Mouse (Mus musculus) embryonic facial prominence, embryonic 13.5 days (tissue): ENCODE results near the gene 2810004N23Rik. TPM values are rescaled to one million over a fixed set of nuclear protein-coding genes. Genes with fewer than 3 reads are reported as not detected.
A peak's percentile ranks its signal among the peaks of the same experiment; 100 is the strongest.

Source experiments
- ATAC-seq: fragments of 200-750 bp; cut with Nextera tagmentation; 2 replicates; pipeline ENCODE4 v1.8.0; 2017; ENCODE audit warnings: low read depth; ENCODE audit not compliant: insufficient number of reproducible peaks, insufficient read depth, low FRiP score, low TSS enrichment
- H3K27ac ChIP-seq: fragments of 300-500 bp; sonication (generic); 2 replicates; pipeline ENCODE4 v1.5.1; 2015; ENCODE audit warnings: moderate library complexity, mild to moderate bottlenecking, inconsistent platforms
- H3K27me3 ChIP-seq: fragments of 300-500 bp; sonication (generic); 2 replicates; pipeline ENCODE4 v1.6.1; 2015; ENCODE audit warnings: mild to moderate bottlenecking, inconsistent platforms
- H3K36me3 ChIP-seq: fragments of 300-500 bp; sonication (generic); 2 replicates; pipeline ENCODE4 v1.6.1; 2015; ENCODE audit warnings: mild to moderate bottlenecking, inconsistent platforms
- H3K4me1 ChIP-seq: fragments of 300-500 bp; sonication (generic); 2 replicates; pipeline ENCODE4 v1.6.1; 2015; ENCODE audit warnings: inconsistent platforms
- H3K4me2 ChIP-seq: fragments of 300-500 bp; sonication (generic); 2 replicates; pipeline ENCODE4 v1.6.1; 2015; ENCODE audit warnings: moderate library complexity, mild to moderate bottlenecking, inconsistent platforms
- H3K4me3 ChIP-seq: fragments of 300-500 bp; sonication (generic); 2 replicates; pipeline ENCODE4 v1.5.1; 2015; ENCODE audit warnings: mild to moderate bottlenecking, inconsistent platforms
- H3K9ac ChIP-seq: fragments of 300-500 bp; sonication (generic); 2 replicates; pipeline ENCODE4 v1.6.1; 2015; ENCODE audit warnings: mild to moderate bottlenecking, inconsistent platforms
- H3K9me3 ChIP-seq: fragments of 300-500 bp; sonication (generic); 2 replicates; pipeline ENCODE4 v1.6.1; 2016; ENCODE audit warnings: inconsistent platforms
- WGBS: fragments of 180-500 bp; shearing (Covaris S2); methylation state at CpG from one replicate; pipeline ENCODE4 v1.1.7; 2015; ENCODE audit warnings: mixed read lengths; 5-methylcytosine and 5-hydroxymethylcytosine counted together
- polyA plus RNA-seq: library from polyadenylated mRNA; unstranded; fragments of >200 nt; fragmentation: Nextera tagmentation; extraction: Ambion mirVana; gene quantifications from 2 replicates; pipeline ENCODE4 v1.2.1, GENCODE M21; 2015

The 2810004N23Rik gene
- polyA plus RNA-seq, 1 experiment from 2014 or later, result 53.9 TPM

GRCm38 (mm10) chr8:124896010-124896631 is 33.2 kb upstream of the 2810004N23Rik start:
- ATAC-seq, result no peak
- peak overlapping the region; percentile 88 for H3K9ac ChIP-seq
- H3K36me3 ChIP-seq, result peaks cover 32% of the 10 kb centered on the region
- peaks cover 42% of the 10 kb centered on the region for H3K4me1 ChIP-seq
- peak overlapping the region; percentile 94 for H3K4me3 ChIP-seq
- peak overlapping the region; percentile 98 for H3K4me2 ChIP-seq
- 79% methylated on average over 26 of the region's 26 CpGs for WGBS
- no peaks in the 10 kb centered on the region for H3K9me3 ChIP-seq
- H3K27ac ChIP-seq, result peak overlapping the region; percentile 85; the same call in 1 of the 2 replicates
- H3K27me3 ChIP-seq, result no peaks in the 10 kb centered on the region

GRCm38 (mm10) chr8:124892596-124892995 is 29.7 kb upstream of the 2810004N23Rik start:
- no peak for ATAC-seq
- H3K4me2 ChIP-seq, result no peak overlapping the region
- peaks cover 36% of the 10 kb centered on the region for H3K4me1 ChIP-seq
- H3K4me3 ChIP-seq, result no peak overlapping the region
- WGBS, result 27% methylated on average over 3 of the region's 3 CpGs
- H3K9me3 ChIP-seq, result peaks cover 6% of the 10 kb centered on the region; the same call in 1 of the 2 replicates
- H3K27me3 ChIP-seq, result no peaks in the 10 kb centered on the region
- peak overlapping the region; percentile 40; the same call in 1 of the 2 replicates for H3K27ac ChIP-seq
- H3K9ac ChIP-seq, result 0 out of 2 replicates have a peak overlapping the region, but pooled peaks have one; percentile 23
- peaks cover 48% of the 10 kb centered on the region for H3K36me3 ChIP-seq

DNA sequence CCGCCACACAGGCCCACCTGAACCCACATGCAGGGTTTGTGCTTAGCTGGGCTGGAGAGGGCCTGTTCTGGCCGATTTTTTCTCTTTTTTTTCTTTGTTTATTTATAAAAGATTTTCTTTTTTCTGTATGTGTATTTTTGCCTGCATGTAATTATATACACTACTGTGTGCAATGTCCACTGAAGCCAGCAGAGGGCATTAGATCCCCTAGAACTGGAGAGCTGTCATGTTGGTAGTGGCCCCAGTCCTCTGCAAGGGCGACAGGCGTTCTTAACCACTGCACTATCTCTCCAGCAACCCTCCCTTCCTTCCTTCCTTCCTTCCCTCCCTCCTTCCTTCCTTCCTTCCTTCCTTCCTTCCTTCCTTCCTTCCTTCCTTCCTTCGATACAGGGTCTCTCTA is 25.5 kb upstream of the 2810004N23Rik start:
- Histone ChIP-seq H3K27me3 (no peaks in the 10 kb centered on the region), H3K4me1 (peaks cover 9% of the 10 kb centered on the region; the same call in 1 of the 2 replicates), H3K4me2 (no peak overlapping the region), H3K36me3 (peaks cover 75% of the 10 kb centered on the region), H3K27ac (no peak overlapping the region), H3K9me3 (peaks cover 6% of the 10 kb centered on the region; the same call in 1 of the 2 replicates), H3K4me3 (no peak overlapping the region), H3K9ac (no peak overlapping the region)
- no peak for ATAC-seq
- WGBS, result 94% methylated on average over 5 of the region's 5 CpGs

GRCm38 (mm10) chr8:124878946-124879526 is 16.1 kb upstream of the 2810004N23Rik start:
- peaks cover 94% of the 10 kb centered on the region for H3K36me3 ChIP-seq

GRCm38 (mm10) chr8:124878141-124878540 is 15.2 kb upstream of the 2810004N23Rik start:
- Histone ChIP-seq H3K27ac (no peak overlapping the region), H3K4me1 (no peaks in the 10 kb centered on the region), H3K9ac (no peak overlapping the region), H3K4me2 (no peak overlapping the region), H3K4me3 (no peak overlapping the region), H3K27me3 (no peaks in the 10 kb centered on the region), H3K36me3 (peaks cover 94% of the 10 kb centered on the region), H3K9me3 (no peaks in the 10 kb centered on the region)
- no peak for ATAC-seq
- WGBS, result 81% methylated on average over 5 of the region's 5 CpGs

More at GRCm38 (mm10) chr8:124878946-124879526, 16.1 kb upstream of the 2810004N23Rik start:
- Histone ChIP-seq H3K4me2 (no peak overlapping the region), H3K4me1 (no peaks in the 10 kb centered on the region), H3K27ac (no peak overlapping the region), H3K4me3 (no peak overlapping the region), H3K9me3 (no peaks in the 10 kb centered on the region), H3K27me3 (no peaks in the 10 kb centered on the region), H3K9ac (no peak overlapping the region)
- WGBS, result 84% methylated on average over 10 of the region's 10 CpGs
- no peak for ATAC-seq

- 93% methylated on average over 5 of the region's 5 CpGs for WGBS
- no peak overlapping the region for H3K4me2 ChIP-seq
- H3K9ac ChIP-seq, result no peak overlapping the region
- no peaks in the 10 kb centered on the region for H3K27me3 ChIP-seq
- H3K4me1 ChIP-seq, result no peaks in the 10 kb centered on the region
- H3K4me3 ChIP-seq, result no peak overlapping the region
- no peaks in the 10 kb centered on the region for H3K9me3 ChIP-seq
- no peak overlapping the region for H3K27ac ChIP-seq
- ATAC-seq, result no peak
- peaks cover 71% of the 10 kb centered on the region for H3K36me3 ChIP-seq
These were observed 9.8 kb upstream of the 2810004N23Rik start for GRCm38 (mm10) chr8:124872690-124873089.

DNA sequence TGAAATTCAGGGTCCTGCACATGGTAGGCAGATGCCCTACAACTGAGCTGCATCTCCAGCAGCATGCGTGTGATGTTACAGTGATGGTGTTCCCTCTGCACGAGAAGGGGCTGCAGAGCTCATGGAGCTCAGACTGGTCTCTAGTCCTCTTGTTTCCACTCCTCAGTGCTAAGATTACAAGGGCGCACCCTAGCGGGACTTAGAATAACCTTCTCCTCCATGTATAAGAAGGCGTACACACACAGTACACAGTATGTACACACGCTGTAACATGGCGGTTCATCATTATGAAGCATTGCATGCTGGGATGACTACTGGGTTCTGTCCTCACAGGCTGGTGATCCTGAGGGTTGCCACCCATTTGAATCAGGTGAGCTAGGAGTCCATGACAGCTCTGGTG is 9.2 kb upstream of the 2810004N23Rik start:
- 88% methylated on average over 7 of the region's 7 CpGs for WGBS
- ATAC-seq, result 0 out of 2 replicates have a peak, but pooled peaks have one; percentile 43
- no peak overlapping the region for H3K4me3 ChIP-seq
- H3K4me1 ChIP-seq, result no peaks in the 10 kb centered on the region
- no peaks in the 10 kb centered on the region for H3K9me3 ChIP-seq
- H3K36me3 ChIP-seq, result peaks cover 71% of the 10 kb centered on the region
- no peak overlapping the region for H3K27ac ChIP-seq
- H3K4me2 ChIP-seq, result no peak overlapping the region
- no peaks in the 10 kb centered on the region for H3K27me3 ChIP-seq
- H3K9ac ChIP-seq, result no peak overlapping the region

DNA sequence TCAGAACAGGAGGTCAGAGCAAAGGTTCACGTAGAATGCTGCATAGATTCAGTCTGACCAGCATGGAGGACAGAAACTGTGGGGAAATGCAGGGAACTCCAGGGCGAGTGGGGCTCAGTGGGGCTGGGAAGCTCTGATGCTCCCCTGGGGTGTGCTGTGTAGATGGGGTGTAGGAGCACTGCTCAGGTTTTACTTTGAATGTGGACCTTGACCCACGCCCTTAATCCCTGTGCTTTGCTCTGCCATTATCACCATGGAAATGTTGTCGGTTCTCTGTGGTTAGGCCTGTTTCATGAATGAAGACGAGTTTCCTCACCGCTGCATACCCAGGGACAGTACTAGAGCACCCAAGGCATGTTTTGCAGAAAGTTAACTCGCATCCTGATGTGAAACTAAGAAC is 8.6 kb upstream of the 2810004N23Rik start:
- H3K27ac ChIP-seq, result no peak overlapping the region
- H3K9ac ChIP-seq, result no peak overlapping the region
- H3K4me2 ChIP-seq, result no peak overlapping the region
- peaks cover 67% of the 10 kb centered on the region for H3K36me3 ChIP-seq
- ATAC-seq, result no peak
- no peaks in the 10 kb centered on the region for H3K27me3 ChIP-seq
- H3K4me3 ChIP-seq, result no peak overlapping the region
- 92% methylated on average over 7 of the region's 7 CpGs for WGBS
- H3K9me3 ChIP-seq, result no peaks in the 10 kb centered on the region
- no peaks in the 10 kb centered on the region for H3K4me1 ChIP-seq

DNA sequence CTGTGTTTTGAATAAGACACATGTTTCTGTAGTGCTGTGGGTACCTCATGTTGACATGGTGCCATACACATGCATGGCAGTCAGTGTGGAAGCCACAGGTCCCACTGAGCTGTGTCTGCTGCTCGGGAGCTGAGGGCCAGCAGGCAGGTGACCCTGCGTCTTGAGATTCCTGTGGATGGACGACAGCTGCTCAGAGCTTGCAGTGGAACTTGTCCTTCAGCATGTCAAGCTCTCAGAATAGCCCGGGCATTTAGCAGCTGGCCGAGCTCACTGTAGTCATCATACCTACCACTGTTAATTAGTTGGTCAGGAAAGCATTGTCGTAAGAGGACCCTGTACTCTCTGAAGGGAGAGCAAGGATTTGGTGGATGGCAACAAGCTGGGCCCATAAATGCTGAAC is 6.8 kb upstream of the 2810004N23Rik start:
- no peak overlapping the region for H3K27ac ChIP-seq
- H3K9me3 ChIP-seq, result no peaks in the 10 kb centered on the region
- H3K27me3 ChIP-seq, result no peaks in the 10 kb centered on the region
- WGBS, result 85% methylated on average over 6 of the region's 6 CpGs
- H3K36me3 ChIP-seq, result peaks cover 50% of the 10 kb centered on the region
- 0 out of 2 replicates have a peak, but pooled peaks cover 3% of the 10 kb centered on the region for H3K4me1 ChIP-seq
- H3K4me2 ChIP-seq, result no peak overlapping the region
- ATAC-seq, result no peak
- no peak overlapping the region for H3K4me3 ChIP-seq
- no peak overlapping the region for H3K9ac ChIP-seq

- no peak for ATAC-seq
These were observed 4.2 kb upstream of the 2810004N23Rik start for GRCm38 (mm10) chr8:124867126-124867525.

DNA sequence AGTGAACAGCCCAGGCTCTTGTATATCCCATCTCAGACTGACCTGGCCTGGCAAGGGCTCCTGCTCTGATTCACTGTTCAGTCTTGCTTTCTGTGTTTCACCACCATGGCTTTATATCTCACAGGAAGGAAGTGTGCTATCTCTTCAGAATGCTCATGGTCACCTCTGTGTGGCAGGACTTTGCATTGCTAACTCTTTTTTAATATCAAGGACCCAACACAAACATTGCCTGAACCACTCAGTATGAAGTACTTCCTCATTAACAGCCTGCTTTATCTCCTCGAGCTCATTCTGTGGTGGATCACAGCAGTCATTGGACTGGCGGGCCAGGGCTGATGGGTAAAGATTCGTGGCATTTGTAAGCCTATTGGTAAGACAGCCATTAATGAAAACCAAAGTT is 3.7 kb upstream of the 2810004N23Rik start:
- no peak for ATAC-seq
- Histone ChIP-seq H3K4me3 (no peak overlapping the region), H3K9ac (no peak overlapping the region), H3K4me2 (no peak overlapping the region), H3K4me1 (peaks cover 11% of the 10 kb centered on the region), H3K27ac (no peak overlapping the region), H3K36me3 (peaks cover 20% of the 10 kb centered on the region), H3K9me3 (no peaks in the 10 kb centered on the region), H3K27me3 (no peaks in the 10 kb centered on the region)
- WGBS, result 85% methylated on average over 3 of the region's 3 CpGs

More at GRCm38 (mm10) chr8:124867126-124867525, 4.2 kb upstream of the 2810004N23Rik start:
- no peak overlapping the region for H3K4me2 ChIP-seq
- WGBS, result 88% methylated on average over 2 of the region's 2 CpGs
- no peaks in the 10 kb centered on the region for H3K27me3 ChIP-seq
- no peak overlapping the region for H3K27ac ChIP-seq
- no peak overlapping the region for H3K9ac ChIP-seq
- peaks cover 24% of the 10 kb centered on the region for H3K36me3 ChIP-seq
- H3K9me3 ChIP-seq, result no peaks in the 10 kb centered on the region
- H3K4me1 ChIP-seq, result peaks cover 8% of the 10 kb centered on the region
- H3K4me3 ChIP-seq, result no peak overlapping the region

- Histone ChIP-seq H3K27me3 (no peaks in the 10 kb centered on the region), H3K9me3 (no peaks in the 10 kb centered on the region), H3K4me3 (peak overlapping the region; percentile 93), H3K9ac (peak overlapping the region; percentile 97), H3K4me1 (peaks cover 13% of the 10 kb centered on the region), H3K4me2 (peak overlapping the region; percentile 75), H3K27ac (peak overlapping the region; percentile 92; the same call in 1 of the 2 replicates), H3K36me3 (peaks cover 30% of the 10 kb centered on the region)
- ATAC-seq, result no peak
- 11% methylated on average over 8 of the region's 8 CpGs for WGBS
These were observed 809 bp upstream of the 2810004N23Rik start for GRCm38 (mm10) chr8:124863729-124864128.
